Comparison of ENCODE assay signal across 17 mouse cellular contexts in genomic region chr8:6164758-6165157, GRCm38 (mm10).
DNase-seq lines count a peak whose midpoint lies in the region; ATAC-seq and TF ChIP-seq lines count a peak whose summit lies in the region.
"Had no signal": no experiment of that assay in that cellular context is flagged by ENCODE, and none has a peak within 500 bp of the region (broad histone marks: within the 10 kb centered on the region; RNA-seq: fewer than 3 reads in every experiment).

No protein-coding gene starts in this region.

- no peaks in the 10 kb centered on the region for H3K36me3 ChIP-seq in kidney, postnatal 0 days (ENCODE audit: insufficient read depth, low read length)
- H3K36me3 ChIP-seq in kidney, embryonic 16.5 days (ENCODE audit: insufficient read depth, low read length): no peaks in the 10 kb centered on the region
- H3K36me3 ChIP-seq in forebrain, embryonic 15.5 days: no peaks in the 10 kb centered on the region
- H3K36me3 ChIP-seq: embryonic facial prominence, embryonic 10.5 days; embryonic facial prominence, embryonic 12.5 days had no signal

- no peak overlapping the region for H3K4me2 ChIP-seq in kidney, postnatal 0 days (ENCODE audit: low read length)
- H3K4me2 ChIP-seq in kidney, embryonic 16.5 days (replicated peaks; ENCODE audit: low read depth, low read length): no peak overlapping the region
- H3K4me2 ChIP-seq in forebrain, embryonic 15.5 days (replicated peaks): no peak overlapping the region
- H3K4me2 ChIP-seq: embryonic facial prominence, embryonic 12.5 days; forebrain, embryonic 13.5 days had no signal

- DNase-seq in kidney, postnatal 0 days (ENCODE audit: low spot score): peak; percentile 46
- DNase-seq in Patski (ENCODE audit: low read depth, low spot score): no peak
- no peak for DNase-seq in left cerebral cortex, adult 18-20 months (ENCODE audit: low spot score in 2 of 2)
- DNase-seq: adrenal gland, adult 8-10 months; adrenal gland, postnatal 14 days; adrenal gland, postnatal 36 days; cerebellum, adult 11-12 months; cerebellum, adult 2 months; cerebellum, adult 9-10 months; cerebellum, postnatal 10 days; cerebellum, postnatal 25 days had no signal

- no peaks in the 10 kb centered on the region for H3K4me1 ChIP-seq in kidney, postnatal 0 days (replicated peaks; ENCODE audit: insufficient read depth, low read length)
- no peaks in the 10 kb centered on the region for H3K4me1 ChIP-seq in kidney, embryonic 16.5 days (ENCODE audit: insufficient read depth, low read length)
- H3K4me1 ChIP-seq in forebrain, embryonic 15.5 days: no peaks in the 10 kb centered on the region
- H3K4me1 ChIP-seq: embryonic facial prominence, embryonic 10.5 days; embryonic facial prominence, embryonic 12.5 days; forebrain, embryonic 13.5 days had no signal

- no peak overlapping the region for H3K4me3 ChIP-seq in kidney, postnatal 0 days (replicated peaks; ENCODE audit: low read depth, low read length)
- no peak overlapping the region for H3K4me3 ChIP-seq in kidney, embryonic 16.5 days (ENCODE audit: low read length)
- no peak overlapping the region for H3K4me3 ChIP-seq in forebrain, embryonic 15.5 days
- H3K4me3 ChIP-seq: embryonic facial prominence, embryonic 10.5 days; embryonic facial prominence, embryonic 12.5 days; forebrain, embryonic 13.5 days had no signal

- no peak overlapping the region for H3K9ac ChIP-seq in kidney, postnatal 0 days (ENCODE audit: low read depth, low read length)
- H3K9ac ChIP-seq in kidney, embryonic 16.5 days (replicated peaks; ENCODE audit: low read length): no peak overlapping the region
- H3K9ac ChIP-seq in forebrain, embryonic 15.5 days (replicated peaks): no peak overlapping the region
- H3K9ac ChIP-seq: embryonic facial prominence, embryonic 12.5 days; forebrain, embryonic 13.5 days had no signal

- WGBS in kidney, postnatal 0 days: 33% methylated on average over 1 of the region's 1 CpGs
- 44% methylated on average over 1 of the region's 1 CpGs for WGBS in kidney, embryonic 16.5 days
- WGBS in forebrain, embryonic 15.5 days: 60% methylated on average over 1 of the region's 1 CpGs

- in situ Hi-C loops in Patski (cut with MboI; ENCODE audit: low pct_unique_long_range_greater_than_20kb): no loop called here

- CTCF ChIA-PET in Patski (lab: Charles Lee): no interaction called here

- no peak for ATAC-seq in kidney, postnatal 0 days (replicated peaks; ENCODE audit: low FRiP score, low read depth)
- ATAC-seq in kidney, embryonic 16.5 days (ENCODE audit: low FRiP score, low TSS enrichment): no peak
- peak; percentile 57 for ATAC-seq in Patski
- ATAC-seq in forebrain, embryonic 15.5 days (replicated peaks): no peak
- ATAC-seq: forebrain, embryonic 13.5 days; forebrain, embryonic 16.5 days had no signal

- no peaks in the 10 kb centered on the region for H3K9me3 ChIP-seq in kidney, postnatal 0 days (replicated peaks; ENCODE audit: low read length)
- H3K9me3 ChIP-seq in kidney, embryonic 16.5 days (ENCODE audit: low read length): no peaks in the 10 kb centered on the region
- H3K9me3 ChIP-seq in forebrain, embryonic 15.5 days: no peaks in the 10 kb centered on the region
- H3K9me3 ChIP-seq: embryonic facial prominence, embryonic 10.5 days; embryonic facial prominence, embryonic 12.5 days; forebrain, embryonic 13.5 days had no signal

- no peaks in the 10 kb centered on the region for H3K27me3 ChIP-seq in kidney, postnatal 0 days (ENCODE audit: insufficient read depth, low read length)
- no peaks in the 10 kb centered on the region for H3K27me3 ChIP-seq in kidney, embryonic 16.5 days (ENCODE audit: insufficient read depth, low read length)
- no peaks in the 10 kb centered on the region for H3K27me3 ChIP-seq in Patski
- H3K27me3 ChIP-seq in forebrain, embryonic 15.5 days: no peaks in the 10 kb centered on the region
- H3K27me3 ChIP-seq: embryonic facial prominence, embryonic 12.5 days; forebrain, embryonic 13.5 days had no signal

- H3K27ac ChIP-seq in kidney, postnatal 0 days: no peak overlapping the region
- H3K27ac ChIP-seq in kidney, embryonic 16.5 days (ENCODE audit: low read length): no peak overlapping the region
- H3K27ac ChIP-seq in forebrain, embryonic 15.5 days (replicated peaks): no peak overlapping the region
- H3K27ac ChIP-seq: embryonic facial prominence, embryonic 10.5 days; embryonic facial prominence, embryonic 12.5 days; forebrain, embryonic 13.5 days had no signal

- POLR2A ChIA-PET in Patski (lab: Charles Lee): no interaction called here

- no peak for TF ChIP-seq CTCF in kidney, postnatal 0 days (IDR thresholded peaks at IDR 0.05; ENCODE audit: low read depth)
- no peak for TF ChIP-seq CTCF in Patski (IDR thresholded peaks at IDR 0.05)
